Mouse (Mus musculus): ENCODE results near the gene Zbtb40. TPM values are rescaled to one million over a fixed set of nuclear protein-coding genes. Genes with fewer than 3 reads are reported as not detected.
A peak's percentile ranks its signal among the peaks of the same experiment; 100 is the strongest.

Gene Zbtb40
- polyA plus RNA-seq, 1 experiment: 24.9 TPM

DNA sequence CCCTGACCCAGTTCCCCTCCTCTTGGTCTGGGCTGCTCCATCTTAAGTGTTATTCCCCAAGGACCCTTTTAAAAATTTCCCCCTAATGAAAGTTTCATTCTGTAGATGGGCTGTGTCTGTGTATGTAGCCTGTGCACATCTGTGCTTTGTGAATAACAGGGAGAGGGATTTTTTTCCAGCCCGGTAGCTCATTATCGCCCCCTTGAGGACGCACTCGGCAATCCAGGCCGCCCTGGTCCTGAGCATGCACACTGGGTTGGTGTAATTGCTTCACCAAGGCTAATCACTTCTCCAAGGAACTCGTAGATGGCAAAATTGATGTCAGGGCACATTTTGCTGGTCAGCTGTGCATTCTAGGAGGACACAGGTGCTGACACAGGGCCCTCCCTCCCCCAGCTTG is 77.7 kb downstream of the Zbtb40 start:
- no peak overlapping the region for H3K4me3 ChIP-seq (ENCODE audit: control insufficient read depth, insufficient read depth, low read length)
- 14% methylated on average over 6 of the region's 6 CpGs for WGBS
- DNase-seq: peak; percentile 21
- no peaks in the 10 kb centered on the region for H3K36me3 ChIP-seq (ENCODE audit: control insufficient read depth, insufficient read depth, low read length)
- no peak overlapping the region for H3K27ac ChIP-seq (ENCODE audit: control insufficient read depth, insufficient read depth, low read length)
- 0 out of 2 replicates have a peak, but pooled peaks have one; percentile 55 for TF ChIP-seq CTCF (IDR thresholded peaks at IDR 0.05; ENCODE audit: borderline replicate concordance, control insufficient read depth, extremely low read depth, insufficient read depth, low read length, poor library complexity)
- no peak for TF ChIP-seq POLR2A (IDR thresholded peaks at IDR 0.05; ENCODE audit: control insufficient read depth, extremely low read depth, insufficient read depth, low read length, poor library complexity)
- H3K27me3 ChIP-seq (ENCODE audit: control insufficient read depth, insufficient read depth, low read length): no peaks in the 10 kb centered on the region; the same call in 1 of the 2 replicates
- no peaks in the 10 kb centered on the region for H3K4me1 ChIP-seq (replicated peaks; ENCODE audit: control insufficient read depth, insufficient read depth, low read length)

DNA sequence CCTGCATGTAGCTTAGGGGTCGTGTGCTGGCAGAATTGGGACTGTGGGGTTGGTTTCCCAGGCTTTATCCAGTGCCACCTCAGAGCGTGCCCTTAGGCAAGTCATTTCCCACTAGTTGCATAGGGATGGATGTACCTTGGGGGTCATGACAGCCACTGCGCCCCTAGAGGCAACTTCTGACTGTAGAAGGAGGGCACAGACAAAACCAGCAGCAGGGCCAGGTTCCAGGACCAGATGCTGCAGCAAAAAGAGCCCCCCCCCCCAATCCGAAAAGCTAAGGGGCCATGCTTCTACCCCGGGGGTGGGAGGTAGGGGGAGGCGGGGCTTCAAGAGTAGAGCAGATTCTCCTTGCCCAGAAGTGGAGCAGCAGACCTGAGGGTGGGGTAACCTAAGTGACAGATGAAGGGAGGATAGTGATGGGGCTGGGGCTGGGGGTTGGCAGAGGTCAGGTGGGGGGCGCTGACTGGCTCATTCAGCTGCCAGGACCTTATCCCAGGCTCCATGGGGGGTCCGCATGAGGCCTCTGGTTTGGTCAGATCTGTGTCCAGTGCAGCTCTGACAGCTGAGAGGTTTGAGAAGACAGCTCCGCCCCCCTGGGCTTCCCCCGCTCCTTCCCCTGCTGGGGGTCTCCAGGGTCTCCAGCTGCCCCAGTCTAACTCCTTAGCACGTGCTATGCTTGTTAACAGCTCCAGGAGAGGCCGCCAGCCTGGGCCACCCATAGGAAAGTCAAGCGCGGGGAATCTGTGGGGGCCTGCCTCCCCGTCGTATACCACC is 78.9 kb downstream of the Zbtb40 start:
- DNase-seq: no peak
- Histone ChIP-seq H3K27me3 (ENCODE audit: control insufficient read depth, insufficient read depth, low read length) (no peaks in the 10 kb centered on the region; the same call in 1 of the 2 replicates), H3K4me3 (ENCODE audit: control insufficient read depth, insufficient read depth, low read length) (no peak overlapping the region), H3K4me1 (replicated peaks; ENCODE audit: control insufficient read depth, insufficient read depth, low read length) (no peaks in the 10 kb centered on the region), H3K36me3 (ENCODE audit: control insufficient read depth, insufficient read depth, low read length) (no peaks in the 10 kb centered on the region), H3K27ac (ENCODE audit: control insufficient read depth, insufficient read depth, low read length) (no peak overlapping the region)
- TF ChIP-seq POLR2A (IDR thresholded peaks at IDR 0.05; ENCODE audit: control insufficient read depth, extremely low read depth, insufficient read depth, low read length, poor library complexity) (no peak), CTCF (IDR thresholded peaks at IDR 0.05; ENCODE audit: borderline replicate concordance, control insufficient read depth, extremely low read depth, insufficient read depth, low read length, poor library complexity) (no peak)
- 54% methylated on average over 16 of the region's 16 CpGs for WGBS

DNA sequence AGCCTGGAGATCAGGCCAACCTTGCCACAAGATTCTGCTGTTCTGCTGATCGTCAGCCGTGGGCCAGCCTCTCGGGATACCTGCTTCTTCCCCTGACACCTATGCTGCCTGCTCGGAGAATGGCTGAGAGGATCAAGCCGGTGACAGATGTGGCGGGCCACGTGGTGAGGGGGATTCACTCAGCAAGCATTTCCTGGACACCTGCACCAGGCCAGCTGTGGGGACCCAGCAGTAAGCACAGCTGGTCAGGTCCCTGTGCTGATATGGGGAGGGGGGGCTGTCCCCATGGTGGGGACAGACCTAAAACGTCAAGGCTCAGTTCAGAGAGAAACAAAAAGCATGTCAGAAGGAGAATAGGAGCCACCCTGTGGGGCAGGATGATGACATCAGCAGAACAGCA is 79.5 kb downstream of the Zbtb40 start:
- 29% methylated on average over 8 of the region's 8 CpGs for WGBS
- no peak overlapping the region for H3K27ac ChIP-seq (ENCODE audit: control insufficient read depth, insufficient read depth, low read length)
- no peak overlapping the region for H3K4me3 ChIP-seq (ENCODE audit: control insufficient read depth, insufficient read depth, low read length)
- DNase-seq: peak; percentile 4
- H3K4me1 ChIP-seq (replicated peaks; ENCODE audit: control insufficient read depth, insufficient read depth, low read length): no peaks in the 10 kb centered on the region
- TF ChIP-seq CTCF (IDR thresholded peaks at IDR 0.05; ENCODE audit: borderline replicate concordance, control insufficient read depth, extremely low read depth, insufficient read depth, low read length, poor library complexity): no peak
- TF ChIP-seq POLR2A (IDR thresholded peaks at IDR 0.05; ENCODE audit: control insufficient read depth, extremely low read depth, insufficient read depth, low read length, poor library complexity): no peak
- H3K36me3 ChIP-seq (ENCODE audit: control insufficient read depth, insufficient read depth, low read length): no peaks in the 10 kb centered on the region
- H3K27me3 ChIP-seq (ENCODE audit: control insufficient read depth, insufficient read depth, low read length): no peaks in the 10 kb centered on the region; the same call in 1 of the 2 replicates

DNA sequence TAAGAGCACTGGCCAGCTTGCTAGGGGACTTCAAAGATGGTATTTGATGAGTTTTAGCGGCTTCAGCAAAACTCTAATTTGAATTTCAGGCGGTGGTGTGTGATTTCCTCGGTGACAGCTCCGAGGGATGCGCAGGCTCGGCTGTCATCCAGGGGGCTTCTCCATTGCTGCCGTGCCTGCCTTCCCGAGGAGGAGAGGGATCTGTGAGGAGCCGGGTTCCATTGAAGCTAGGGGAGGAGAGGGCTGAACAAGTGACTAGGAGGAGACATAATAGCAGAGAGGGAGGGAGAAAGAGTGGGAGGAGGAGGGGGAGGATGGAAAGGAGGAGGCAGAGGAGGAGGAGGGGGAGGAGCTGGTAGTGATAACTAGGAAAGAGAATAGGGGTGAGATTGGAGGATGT is 81.1 kb downstream of the Zbtb40 start:
- Histone ChIP-seq H3K27me3 (ENCODE audit: control insufficient read depth, insufficient read depth, low read length) (no peaks in the 10 kb centered on the region; the same call in 1 of the 2 replicates), H3K4me1 (replicated peaks; ENCODE audit: control insufficient read depth, insufficient read depth, low read length) (no peaks in the 10 kb centered on the region), H3K36me3 (ENCODE audit: control insufficient read depth, insufficient read depth, low read length) (no peaks in the 10 kb centered on the region), H3K27ac (ENCODE audit: control insufficient read depth, insufficient read depth, low read length) (no peak overlapping the region), H3K4me3 (ENCODE audit: control insufficient read depth, insufficient read depth, low read length) (no peak overlapping the region)
- TF ChIP-seq CTCF (IDR thresholded peaks at IDR 0.05; ENCODE audit: borderline replicate concordance, control insufficient read depth, extremely low read depth, insufficient read depth, low read length, poor library complexity) (no peak), POLR2A (IDR thresholded peaks at IDR 0.05; ENCODE audit: control insufficient read depth, extremely low read depth, insufficient read depth, low read length, poor library complexity) (no peak)
- 26% methylated on average over 9 of the region's 9 CpGs for WGBS
- DNase-seq: no peak

DNA sequence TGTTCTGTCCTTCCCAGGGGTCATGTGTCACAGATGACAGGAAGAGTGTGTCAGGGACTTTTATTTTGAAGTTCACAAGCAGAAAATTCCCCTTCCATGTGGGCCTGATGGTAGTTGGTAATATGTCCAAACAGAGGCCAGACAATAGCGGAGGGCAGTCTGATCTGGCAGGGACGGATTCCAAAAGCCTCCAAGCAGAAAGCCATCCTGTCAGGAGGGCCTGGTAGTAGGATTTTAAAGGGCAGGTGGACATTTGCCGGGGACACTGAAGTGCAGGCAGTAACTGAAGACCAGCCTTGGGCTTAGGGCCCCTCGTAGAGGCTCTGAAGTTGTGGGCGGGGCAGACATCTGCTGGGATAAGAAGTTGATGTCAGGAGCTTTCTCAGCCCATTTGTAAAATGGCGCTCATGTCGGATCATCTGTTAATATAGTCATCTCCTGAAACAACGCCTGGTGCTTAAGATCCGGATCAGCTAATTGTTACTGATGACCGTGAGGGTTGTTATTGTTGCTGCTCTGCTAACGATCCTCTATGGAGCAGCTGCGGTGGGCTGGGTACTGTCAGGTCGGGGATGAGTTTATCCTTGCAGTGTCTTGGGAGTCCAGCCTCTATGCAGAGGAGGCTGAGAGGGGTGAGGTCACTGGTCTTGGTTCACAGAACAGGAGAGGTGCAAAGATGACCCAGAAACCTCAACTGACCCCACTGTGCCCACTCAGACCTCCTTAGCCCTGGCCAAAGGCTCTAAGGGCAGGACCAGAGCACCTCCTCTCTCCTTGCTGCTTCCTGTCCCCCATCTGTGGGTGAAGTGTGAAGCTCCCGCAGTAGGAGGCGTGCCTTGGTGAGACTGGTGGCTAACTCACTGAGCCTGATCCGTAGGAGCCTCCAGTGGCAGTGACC is 81.9 kb downstream of the Zbtb40 start:
- DNase-seq: no peak
- no peak overlapping the region for H3K4me3 ChIP-seq (ENCODE audit: control insufficient read depth, insufficient read depth, low read length)
- H3K36me3 ChIP-seq (ENCODE audit: control insufficient read depth, insufficient read depth, low read length): no peaks in the 10 kb centered on the region
- no peaks in the 10 kb centered on the region; the same call in 1 of the 2 replicates for H3K27me3 ChIP-seq (ENCODE audit: control insufficient read depth, insufficient read depth, low read length)
- H3K27ac ChIP-seq (ENCODE audit: control insufficient read depth, insufficient read depth, low read length): no peak overlapping the region
- H3K4me1 ChIP-seq (replicated peaks; ENCODE audit: control insufficient read depth, insufficient read depth, low read length): no peaks in the 10 kb centered on the region
- TF ChIP-seq CTCF (IDR thresholded peaks at IDR 0.05; ENCODE audit: borderline replicate concordance, control insufficient read depth, extremely low read depth, insufficient read depth, low read length, poor library complexity): no peak
- TF ChIP-seq POLR2A (IDR thresholded peaks at IDR 0.05; ENCODE audit: control insufficient read depth, extremely low read depth, insufficient read depth, low read length, poor library complexity): no peak
- WGBS: 47% methylated on average over 16 of the region's 16 CpGs

DNA sequence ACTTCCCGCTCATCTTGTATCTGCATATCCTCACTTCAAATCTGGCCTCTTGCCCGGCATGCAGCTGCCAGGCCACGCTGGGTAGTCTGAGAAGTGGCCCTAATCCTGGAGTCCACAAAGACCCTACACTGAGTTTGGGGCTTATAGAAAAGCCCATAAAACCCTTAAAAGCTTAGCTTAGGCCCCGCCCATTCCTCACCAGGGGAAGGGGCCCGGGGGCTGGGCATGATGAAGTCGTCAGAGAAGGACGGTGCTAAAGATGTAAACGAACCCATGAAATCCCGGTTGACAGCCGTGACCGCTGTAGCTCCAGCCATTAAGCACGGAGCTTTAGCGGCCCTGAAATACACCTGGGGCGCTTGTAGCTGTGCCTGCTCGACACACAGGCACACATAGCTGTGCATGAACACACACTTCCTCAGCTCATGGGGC is 83.6 kb downstream of the Zbtb40 start:
- H3K27ac ChIP-seq (ENCODE audit: control insufficient read depth, insufficient read depth, low read length): no peak overlapping the region
- no peak for TF ChIP-seq CTCF (IDR thresholded peaks at IDR 0.05; ENCODE audit: borderline replicate concordance, control insufficient read depth, extremely low read depth, insufficient read depth, low read length, poor library complexity)
- no peak for TF ChIP-seq POLR2A (IDR thresholded peaks at IDR 0.05; ENCODE audit: control insufficient read depth, extremely low read depth, insufficient read depth, low read length, poor library complexity)
- no peaks in the 10 kb centered on the region for H3K36me3 ChIP-seq (ENCODE audit: control insufficient read depth, insufficient read depth, low read length)
- no peaks in the 10 kb centered on the region for H3K4me1 ChIP-seq (replicated peaks; ENCODE audit: control insufficient read depth, insufficient read depth, low read length)
- H3K27me3 ChIP-seq (ENCODE audit: control insufficient read depth, insufficient read depth, low read length): no peaks in the 10 kb centered on the region; the same call in 1 of the 2 replicates
- WGBS: 42% methylated on average over 15 of the region's 15 CpGs
- no peak for DNase-seq
- H3K4me3 ChIP-seq (ENCODE audit: control insufficient read depth, insufficient read depth, low read length): no peak overlapping the region

All from thymus, adult 2 months (tissue).